ENCODE assay signal across 25 mouse cellular contexts in the genomic region with DNA sequence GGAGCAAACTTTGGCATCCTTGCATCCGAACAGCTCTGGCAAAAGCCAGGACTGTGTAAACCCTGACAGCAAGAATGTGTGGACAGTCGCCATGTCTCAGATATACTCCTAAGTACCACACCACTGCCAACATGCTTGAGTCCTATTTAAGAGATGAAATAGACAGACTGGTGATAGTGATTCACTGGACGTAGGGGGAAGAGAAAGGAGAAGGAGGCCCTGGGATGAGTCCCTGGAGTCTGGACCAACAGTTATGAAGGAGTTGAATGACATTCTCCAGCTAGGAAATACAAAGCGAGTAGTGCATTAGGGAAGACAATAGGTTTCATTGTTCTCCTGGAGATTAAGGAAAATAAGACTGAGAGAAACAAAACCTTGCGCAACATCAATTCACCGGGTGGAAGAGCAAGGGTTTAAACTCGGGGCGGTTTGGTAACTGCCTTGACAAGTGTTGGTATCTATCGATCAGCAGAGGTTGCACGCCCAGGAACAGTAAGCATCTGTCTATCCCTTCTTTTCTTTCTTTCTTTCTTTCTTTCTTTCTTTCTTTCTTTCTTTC.
"Had no signal": no experiment of that assay in that cellular context is flagged by ENCODE, and none has a peak within 500 bp of the region (broad histone marks: within the 10 kb centered on the region; RNA-seq: fewer than 3 reads in every experiment).

No protein-coding gene starts in this region.

- H3K9me3 ChIP-seq: intestine, embryonic 15.5 days; limb, embryonic 12.5 days; limb, embryonic 15.5 days; midbrain, embryonic 10.5 days; midbrain, embryonic 13.5 days; neural tube, embryonic 12.5 days; neural tube, embryonic 15.5 days had no signal

- ATAC-seq: intestine, embryonic 15.5 days; liver, postnatal 0 days; lung, postnatal 0 days; midbrain, embryonic 13.5 days; midbrain, embryonic 16.5 days had no signal

- H3K27me3 ChIP-seq: intestine, embryonic 15.5 days; limb, embryonic 12.5 days; limb, embryonic 15.5 days; megakaryocyte, embryonic 14.5 days; midbrain, embryonic 13.5 days; neural tube, embryonic 12.5 days; neural tube, embryonic 15.5 days had no signal

- H3K27ac ChIP-seq: intestine, embryonic 15.5 days; kidney, postnatal 0 days; layer of hippocampus, adult 2 months; left cerebral cortex, adult 2 months; limb, embryonic 12.5 days; limb, embryonic 15.5 days; liver, embryonic 14.5 days; midbrain, embryonic 10.5 days; midbrain, embryonic 13.5 days; neural tube, embryonic 12.5 days; neural tube, embryonic 15.5 days; stomach, postnatal 0 days had no signal

- H3K4me2 ChIP-seq: intestine, embryonic 15.5 days; limb, embryonic 12.5 days; limb, embryonic 15.5 days; liver, embryonic 11.5 days; lung, embryonic 14.5 days; midbrain, embryonic 13.5 days; neural tube, embryonic 12.5 days; neural tube, embryonic 15.5 days had no signal

- DNase-seq: kidney, adult 2 months; kidney, postnatal 25 days; layer of hippocampus, adult 9-11 months; layer of hippocampus, postnatal 36 days; left cerebral cortex, postnatal 4 days; liver, postnatal 0 days; lung, embryonic 14.5 days; lung, postnatal 36 days; thymus, postnatal 25 days had no signal

- H3K4me3 ChIP-seq: intestine, embryonic 15.5 days; layer of hippocampus, adult 2 months; left cerebral cortex, adult 2 months; limb, embryonic 12.5 days; limb, embryonic 15.5 days; megakaryocyte, embryonic 14.5 days; midbrain, embryonic 10.5 days; midbrain, embryonic 13.5 days; neural tube, embryonic 12.5 days; neural tube, embryonic 15.5 days had no signal

- H3K36me3 ChIP-seq: intestine, embryonic 15.5 days; limb, embryonic 12.5 days; limb, embryonic 15.5 days; midbrain, embryonic 10.5 days; midbrain, embryonic 13.5 days; neural tube, embryonic 12.5 days; neural tube, embryonic 15.5 days had no signal

- H3K4me1 ChIP-seq: intestine, embryonic 15.5 days; limb, embryonic 12.5 days; limb, embryonic 15.5 days; megakaryocyte, embryonic 14.5 days; midbrain, embryonic 13.5 days; neural tube, embryonic 12.5 days; neural tube, embryonic 15.5 days had no signal

- H3K9ac ChIP-seq: intestine, embryonic 15.5 days; limb, embryonic 12.5 days; limb, embryonic 15.5 days; liver, embryonic 14.5 days; liver, postnatal 0 days; lung, embryonic 14.5 days; midbrain, embryonic 13.5 days; neural tube, embryonic 12.5 days; neural tube, embryonic 15.5 days had no signal
